Mouse (Mus musculus): ENCODE measurements around the gene Blmh.

Gene Blmh

DNA sequence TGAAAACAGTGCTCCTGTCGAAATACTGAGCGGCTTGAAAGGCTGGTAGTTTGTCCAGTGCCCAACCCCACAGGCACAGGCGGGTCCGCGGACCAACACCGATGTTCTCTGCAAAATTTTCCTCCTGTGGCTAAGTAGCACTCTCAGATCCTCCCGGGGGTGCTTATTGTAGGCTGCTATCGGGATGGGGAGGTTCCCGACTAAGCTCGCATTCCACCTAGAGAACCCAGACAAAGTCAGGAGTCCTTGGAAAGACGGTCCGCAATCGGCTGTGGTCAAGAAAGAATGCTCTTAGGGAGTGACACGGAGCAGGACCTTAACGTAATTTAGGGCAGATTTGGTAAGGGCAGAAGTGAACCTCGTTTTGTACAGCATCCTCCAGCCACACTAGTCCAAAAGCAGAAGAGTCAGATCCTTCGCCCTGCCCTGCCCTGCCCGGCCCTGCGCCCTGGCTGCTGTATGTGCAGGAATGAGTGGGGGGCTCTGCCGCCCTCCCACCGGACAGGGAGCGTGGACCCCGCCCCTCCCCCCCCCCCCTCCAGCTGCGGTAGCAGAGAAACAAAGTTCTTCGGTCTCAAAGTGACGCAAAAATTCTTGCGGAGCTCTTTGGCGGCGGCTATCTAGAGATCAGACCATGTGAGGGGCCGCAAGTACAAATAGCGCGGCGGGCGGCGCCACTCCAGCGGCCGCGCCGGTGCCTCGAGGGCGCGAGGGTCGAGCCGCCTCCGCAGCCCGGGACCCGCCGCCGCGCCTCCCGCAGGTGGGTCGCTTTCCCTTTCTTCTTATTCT lies 73.5 kb downstream of the Blmh start, which contains the start of gene Slc6a4:
Gene Slc6a4, plus strand, starts transcription at position 688 of the 789 bp plus-strand sequence.
- no peak for DNase-seq (ENCODE audit: low read depth, low spot score)

DNA sequence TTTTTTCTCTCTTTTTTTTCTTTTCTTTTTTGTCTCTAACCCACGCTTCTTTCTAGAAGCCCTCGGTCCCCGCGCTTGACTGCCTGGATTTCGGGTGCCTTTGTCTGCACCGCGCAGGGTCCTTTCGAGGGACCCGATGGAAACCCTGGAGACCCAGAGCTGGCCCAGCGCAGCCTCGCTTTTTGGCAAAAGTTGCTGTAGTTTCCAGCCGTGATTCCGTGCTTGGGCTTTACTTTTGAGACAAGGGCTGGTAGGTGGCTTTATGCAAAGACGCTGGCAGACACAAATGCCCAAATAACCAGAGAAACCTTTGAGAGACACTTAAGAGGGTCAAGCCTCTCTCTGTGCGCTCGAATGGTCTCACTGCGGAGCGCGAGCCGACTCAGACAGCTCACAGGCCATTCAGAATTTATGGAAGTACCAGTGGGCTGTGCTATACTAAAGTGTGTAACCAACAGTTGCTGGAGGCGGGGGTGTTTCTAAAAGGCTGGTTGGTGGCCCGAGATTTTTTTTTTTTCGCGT lies 74.2 kb downstream of the Blmh start:
- no peak for DNase-seq (ENCODE audit: low read depth, low spot score)

DNA sequence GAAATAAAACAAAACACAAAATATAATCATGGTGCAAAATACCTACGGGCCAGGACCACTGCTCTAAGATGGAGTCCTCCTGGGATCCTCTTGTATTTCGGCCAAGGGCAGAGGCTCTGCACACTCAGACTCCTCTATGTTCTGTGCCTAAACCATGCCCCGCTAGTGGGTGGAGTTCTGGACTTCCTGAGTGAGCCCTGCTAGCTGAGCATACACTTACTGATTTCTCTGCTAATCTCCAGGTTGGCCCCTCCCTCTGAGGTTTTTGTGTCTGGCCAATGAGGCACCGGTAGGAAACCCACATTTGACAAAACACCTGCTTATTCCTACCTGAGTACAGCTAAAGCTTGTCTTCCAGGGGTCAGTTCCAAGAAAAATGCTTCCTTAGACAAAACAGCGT lies 76.1 kb downstream of the Blmh start:
- DNase-seq (ENCODE audit: low read depth, low spot score): no peak

DNA sequence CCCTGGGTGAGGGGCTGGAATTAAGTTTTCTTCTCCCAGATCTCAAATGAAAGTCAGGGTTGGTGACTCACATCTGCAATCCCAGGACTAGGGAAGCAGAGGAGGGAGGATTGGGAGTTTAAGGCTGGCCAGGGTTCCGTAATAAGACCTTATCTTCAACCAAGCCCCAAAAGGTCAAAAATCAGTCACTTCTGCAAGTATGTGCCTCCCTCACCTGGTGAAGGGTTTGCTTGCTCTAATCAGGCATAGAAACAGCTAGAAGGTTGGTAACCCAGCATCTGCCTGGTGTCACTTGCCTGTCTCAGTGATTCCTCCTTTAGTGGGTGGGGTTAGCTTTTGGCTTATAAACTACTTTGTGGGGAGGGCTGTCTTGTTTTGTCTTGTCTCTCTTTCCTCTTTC lies 77.8 kb downstream of the Blmh start:
- DNase-seq (ENCODE audit: low read depth, low spot score): no peak

DNA sequence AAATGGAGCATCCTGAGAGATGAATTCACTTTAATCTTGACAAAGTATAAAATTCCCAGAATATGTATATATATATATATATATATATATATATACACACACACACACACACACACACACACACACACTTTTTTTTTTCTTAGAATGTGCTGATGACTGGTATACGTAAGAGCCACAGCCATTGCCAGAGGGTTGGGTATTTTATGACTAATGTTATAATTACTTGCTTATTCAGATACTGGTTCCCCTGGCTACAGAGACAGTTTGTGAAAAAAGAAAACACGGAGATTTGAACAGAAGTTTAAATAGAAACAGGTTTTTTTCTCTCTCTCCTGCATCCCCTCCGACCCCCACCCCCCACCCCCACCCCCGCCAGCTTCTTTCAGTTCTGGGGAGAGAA lies 81.3 kb downstream of the Blmh start:
- DNase-seq (ENCODE audit: low read depth, low spot score): no peak

DNA sequence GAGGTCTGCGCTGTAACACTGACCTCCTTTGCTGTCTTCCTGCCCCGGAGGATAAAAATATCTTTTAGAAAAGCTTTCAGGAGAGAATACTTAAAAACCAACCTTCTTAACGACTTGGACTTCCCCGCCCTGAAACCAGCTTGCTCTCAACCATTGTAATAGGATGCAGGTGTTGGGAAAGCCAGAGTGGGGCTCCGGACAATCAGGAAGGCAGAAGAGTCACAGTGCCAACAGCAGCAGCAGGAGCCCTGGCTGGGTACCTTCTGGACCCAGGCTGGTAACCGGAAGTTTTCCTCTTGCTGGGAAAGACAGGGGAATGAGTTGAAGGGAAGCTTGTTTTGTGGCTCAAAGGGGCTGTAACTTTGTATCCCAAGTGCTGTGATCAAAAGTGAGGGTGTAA lies 82.0 kb downstream of the Blmh start:
- no peak for DNase-seq (ENCODE audit: low read depth, low spot score)

DNA sequence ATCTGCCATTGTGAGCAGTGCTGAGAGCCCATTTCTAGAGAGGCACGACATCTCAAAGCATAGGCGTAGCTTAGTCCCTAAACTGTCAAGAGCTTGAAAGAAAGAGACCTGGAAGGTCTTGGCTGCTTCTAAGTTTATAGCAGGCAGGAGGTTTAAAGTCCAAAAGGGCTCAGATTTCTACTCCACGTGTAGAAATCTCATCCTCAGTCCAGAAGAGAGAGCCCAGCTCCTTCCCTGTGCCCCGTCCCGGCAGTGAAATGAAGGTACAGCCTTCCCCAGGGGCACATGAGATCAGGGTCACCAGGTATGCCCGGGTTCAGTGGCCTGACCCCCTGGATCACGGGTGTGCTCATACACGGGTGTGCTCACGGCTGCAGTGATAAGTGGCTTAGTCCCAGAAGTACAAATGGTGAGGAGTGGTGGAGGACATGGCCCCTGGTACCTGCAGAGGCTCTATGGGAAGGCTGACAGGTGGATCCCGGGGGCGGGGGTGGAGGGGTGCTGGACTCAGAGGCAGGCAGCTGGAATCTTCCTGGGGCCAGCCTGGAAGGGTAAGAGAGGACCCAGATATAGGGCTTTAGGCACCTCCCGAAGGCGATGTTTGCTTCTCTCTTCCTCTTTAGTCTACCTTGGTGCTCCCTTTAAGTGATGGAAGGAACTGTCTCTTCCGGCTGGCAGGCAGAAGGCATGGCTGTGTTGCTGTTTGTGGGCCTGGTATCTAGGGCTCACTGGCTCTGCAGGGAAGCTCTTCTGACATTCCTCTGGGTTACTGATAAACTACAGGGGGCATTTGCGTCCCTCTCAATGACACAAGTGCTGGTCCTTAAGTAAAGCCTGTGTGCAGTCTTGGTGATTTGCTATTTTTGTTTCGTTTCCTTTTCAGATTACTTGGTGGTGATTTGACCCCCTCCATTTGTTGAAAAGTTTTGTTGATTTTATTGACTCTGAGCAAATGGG lies 84.7 kb downstream of the Blmh start:
- no peak for DNase-seq (ENCODE audit: low read depth, low spot score)

DNA sequence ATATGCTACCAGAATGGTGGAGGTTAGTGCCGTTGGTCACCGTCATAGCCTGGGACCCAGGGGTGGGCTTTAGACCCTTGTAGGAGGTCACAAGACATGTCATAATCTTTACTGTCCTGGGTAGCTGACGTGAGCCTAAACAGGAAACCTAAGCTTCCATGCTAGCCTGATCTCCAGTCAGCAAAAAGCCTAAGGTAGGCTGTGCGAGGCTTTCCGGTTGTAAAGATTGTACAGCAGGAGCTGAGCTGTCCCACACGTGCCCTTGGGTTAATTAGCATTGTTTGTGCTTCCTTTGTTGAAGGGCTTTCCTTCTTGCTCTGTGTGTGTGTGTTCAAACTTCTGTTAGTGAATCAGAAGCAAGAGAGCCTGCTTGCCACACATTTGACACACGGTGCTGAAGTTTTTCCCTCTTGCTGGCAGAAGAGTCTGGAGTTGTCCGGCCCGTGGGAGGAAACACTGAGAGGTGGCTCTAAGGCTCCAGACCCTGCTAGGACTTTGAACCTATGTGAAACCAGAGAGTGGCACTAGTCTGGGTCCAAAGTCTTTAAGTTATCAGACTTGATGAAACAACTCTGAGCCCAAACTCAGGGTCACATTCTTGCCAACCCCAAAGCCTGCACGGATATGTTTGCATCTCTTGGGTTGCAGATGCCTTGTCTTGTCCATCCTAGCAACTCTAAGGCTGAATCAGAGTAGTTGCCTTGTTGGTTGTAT lies 86.3 kb downstream of the Blmh start:
- DNase-seq (ENCODE audit: low read depth, low spot score): no peak

DNA sequence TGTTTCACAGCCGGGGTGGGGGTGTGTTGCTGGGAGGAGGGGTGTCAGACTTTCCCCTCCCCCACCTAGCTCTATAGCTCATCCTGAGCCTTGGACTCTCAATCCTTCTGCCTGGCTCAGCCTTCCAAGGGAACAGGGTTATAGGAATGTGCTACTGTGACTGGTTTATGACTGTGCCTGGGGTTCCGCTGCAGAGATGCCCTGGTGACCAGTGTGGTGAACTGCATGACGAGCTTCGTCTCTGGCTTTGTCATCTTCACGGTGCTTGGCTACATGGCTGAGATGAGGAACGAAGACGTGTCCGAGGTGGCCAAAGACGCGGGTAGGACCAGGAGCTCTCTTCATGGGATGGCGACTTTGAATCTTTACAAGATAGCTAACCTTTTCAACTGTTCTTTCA lies 93.4 kb downstream of the Blmh start:
- DNase-seq (ENCODE audit: low read depth, low spot score): no peak

DNA sequence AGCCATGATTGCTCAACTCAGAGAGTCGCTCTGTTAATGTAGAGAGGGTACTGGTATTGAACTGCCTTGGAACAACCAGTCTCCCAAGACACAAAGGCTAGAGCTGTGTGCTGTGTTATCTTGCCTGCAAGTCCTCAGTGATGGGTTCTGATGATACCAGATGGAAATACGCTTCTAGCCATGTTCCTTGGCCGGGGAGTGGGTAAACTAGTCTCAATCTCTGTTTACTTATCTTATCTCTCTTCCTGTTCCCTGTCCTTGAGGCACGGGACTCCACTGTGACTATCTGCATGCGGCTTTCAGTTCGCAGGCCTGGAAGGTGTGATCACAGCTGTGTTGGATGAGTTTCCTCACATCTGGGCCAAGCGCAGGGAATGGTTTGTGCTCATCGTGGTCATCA lies 94.9 kb downstream of the Blmh start:
- no peak for DNase-seq (ENCODE audit: low read depth, low spot score)

DNA sequence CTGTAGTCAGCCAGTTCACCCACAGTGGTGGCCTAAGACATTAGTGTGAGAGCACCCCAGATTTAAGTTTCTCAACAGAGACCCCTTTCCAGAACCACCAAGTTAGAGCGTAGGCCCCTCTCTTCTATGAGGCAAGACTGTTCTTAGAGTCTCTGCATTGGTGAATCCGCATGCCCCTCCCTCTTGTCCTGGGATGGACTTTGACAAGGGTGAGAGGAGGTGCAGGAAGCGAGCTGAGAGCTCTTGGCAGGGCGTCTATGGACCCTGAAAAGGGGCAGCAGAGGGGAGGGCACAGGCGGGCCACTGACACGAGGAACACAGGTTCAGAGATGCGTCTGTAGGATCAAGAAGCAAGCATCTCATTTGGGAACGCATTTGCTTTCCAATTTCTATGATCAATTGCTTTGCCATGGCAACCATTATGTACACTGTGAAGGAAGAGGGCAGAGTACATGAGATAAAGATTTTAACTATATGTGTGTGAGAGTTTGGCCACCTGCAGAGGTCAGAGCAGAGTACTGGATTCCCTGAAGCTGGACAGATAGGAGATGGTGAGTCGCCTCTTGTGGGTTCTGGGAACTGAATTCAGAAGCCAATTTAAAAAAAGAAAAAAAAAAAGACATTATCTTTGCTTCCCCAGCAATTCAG lies 97.3 kb downstream of the Blmh start:
- no peak for DNase-seq (ENCODE audit: low read depth, low spot score)

DNA sequence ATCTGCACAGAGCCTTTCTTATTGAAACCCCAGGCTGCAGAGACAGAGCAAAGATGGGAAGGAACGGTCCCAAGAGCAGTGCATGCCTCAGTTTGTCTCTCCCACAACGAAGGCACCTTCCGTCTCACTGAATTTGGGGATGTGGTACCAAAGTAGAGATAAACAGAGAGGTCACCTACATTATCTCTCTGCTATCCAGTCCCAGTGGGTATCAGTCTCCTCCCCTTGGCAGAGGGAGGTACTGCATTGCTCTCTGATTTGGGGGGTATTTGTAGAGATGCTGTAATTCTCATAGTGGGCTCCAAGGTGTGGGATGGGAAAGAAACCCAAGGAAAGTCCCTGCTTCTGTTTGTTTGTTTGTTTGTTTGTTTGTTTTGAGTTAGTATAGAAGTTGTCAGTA lies 102.0 kb downstream of the Blmh start:
- no peak for DNase-seq (ENCODE audit: low read depth, low spot score)

DNA sequence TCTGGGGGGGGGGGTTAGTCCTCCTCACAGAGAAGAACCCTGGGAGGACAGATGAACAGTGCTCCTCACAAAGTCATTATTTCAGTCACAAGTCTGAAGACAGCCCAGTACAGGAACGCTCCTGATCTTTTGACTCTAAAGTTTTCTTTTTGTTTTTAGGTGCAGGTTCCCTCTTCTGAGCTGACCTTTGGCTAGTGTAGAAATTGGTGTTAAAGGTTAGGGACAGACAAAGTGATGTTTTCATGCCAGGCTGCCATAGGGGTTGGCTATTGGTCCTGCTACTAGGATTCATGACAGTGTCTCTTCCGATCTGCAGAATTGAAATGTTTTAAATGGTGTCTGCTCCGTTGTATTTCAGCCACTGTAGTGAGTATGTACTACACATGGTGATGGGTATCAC lies 103.5 kb downstream of the Blmh start:
- DNase-seq (ENCODE audit: low read depth, low spot score): no peak

DNA sequence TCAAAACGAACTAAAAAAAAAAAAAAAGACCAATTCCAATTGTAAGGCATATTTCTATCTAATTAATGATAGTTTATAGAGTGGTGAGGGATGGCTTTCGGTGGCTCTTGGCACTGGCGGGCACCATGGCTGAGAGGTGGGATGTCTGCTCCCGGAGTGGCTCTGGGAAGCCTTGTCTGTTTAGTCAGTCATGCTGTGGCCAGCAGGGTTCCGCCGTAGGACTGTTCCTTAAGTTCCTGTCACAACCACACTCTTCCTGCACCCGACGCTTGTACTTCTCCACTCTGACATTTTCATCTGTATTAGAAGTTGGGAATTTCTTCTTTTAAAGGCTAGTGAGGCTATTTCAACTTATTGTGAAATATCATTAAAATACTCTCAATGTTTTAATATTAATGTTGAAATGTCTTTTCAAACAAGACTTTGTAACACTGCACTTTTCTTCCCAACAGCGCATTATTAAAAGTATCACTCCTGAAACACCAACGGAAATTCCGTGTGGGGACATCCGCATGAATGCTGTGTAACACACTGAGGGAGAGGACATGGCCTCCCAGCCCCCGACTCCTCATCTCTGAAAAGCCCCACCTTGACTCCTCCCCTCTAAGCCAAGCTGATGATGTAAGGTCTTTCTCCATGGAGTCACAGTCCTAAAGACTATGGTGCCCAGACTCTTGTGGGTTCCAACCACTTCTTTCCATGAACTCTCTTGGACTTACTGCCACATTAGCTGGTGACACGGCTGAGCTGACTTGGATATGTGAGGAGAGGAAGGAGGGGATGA lies 106.7 kb downstream of the Blmh start:
- no peak for DNase-seq (ENCODE audit: low read depth, low spot score)

Measured in WW6 (cell line).